Mouse (Mus musculus) MEL (cell line): ENCODE results near the gene Sec1.

Experiments
- BHLHE40 ChIP-seq: IDR thresholded peaks from 2 replicates; pipeline ENCODE4 v1.6.1; 2012; ENCODE audit warnings: low read depth, mild to moderate bottlenecking, inconsistent platforms, low read length, improper control_type of control experiment, borderline replicate concordance
- CTCF ChIP-seq, 3 experiments: IDR thresholded peaks in 2 of 3; conservative IDR thresholded peaks in 1 of 3; 2 replicates each; pipeline ENCODE4 v1.5.1; 2011 to 2012; ENCODE audit warnings: low read length in 3 of 3, low read depth in 2 of 3, mild to moderate bottlenecking in 2 of 3, improper control_type of control experiment in 1 of 3, inconsistent platforms in 1 of 3, mixed read lengths in 1 of 3, moderate library complexity in 1 of 3; ENCODE audit not compliant: control insufficient read depth in 1 of 3, insufficient read depth in 1 of 3, poor library complexity in 1 of 3, severe bottlenecking in 1 of 3
- KAT2A ChIP-seq: conservative IDR thresholded peaks from 2 replicates; pipeline ENCODE4 v1.6.1; 2012; ENCODE audit warnings: low read depth, low read length, improper control_type of control experiment, inconsistent platforms
- MEF2A ChIP-seq: IDR thresholded peaks from 2 replicates; pipeline ENCODE4 v1.6.1; 2014; ENCODE audit warnings: low read depth, mild to moderate bottlenecking, inconsistent platforms, low read length, improper control_type of control experiment; ENCODE audit not compliant: poor library complexity, insufficient replicate concordance, severe bottlenecking; ENCODE audit errors: extremely low read depth
- MXI1 ChIP-seq: IDR thresholded peaks from 2 replicates; pipeline ENCODE4 v1.6.1; 2011; ENCODE audit warnings: mild to moderate bottlenecking, low read depth, low read length, improper control_type of control experiment
- POLR2A ChIP-seq, 2 experiments: IDR thresholded peaks; 2 replicates each; pipeline ENCODE4 v1.6.1; 2011 to 2012; ENCODE audit warnings: low read length in 2 of 2, mild to moderate bottlenecking in 2 of 2, control low read depth in 1 of 2, improper control_type of control experiment in 1 of 2, low read depth in 1 of 2, moderate library complexity in 1 of 2; ENCODE audit not compliant: control insufficient read depth in 1 of 2, insufficient read depth in 1 of 2, poor library complexity in 1 of 2
- SIN3A ChIP-seq: IDR thresholded peaks from 2 replicates; pipeline ENCODE4 v1.6.1; 2012; ENCODE audit warnings: low read length, improper control_type of control experiment, inconsistent platforms
- TAL1 ChIP-seq: IDR thresholded peaks from 2 replicates; pipeline ENCODE4 v1.6.1; 2012; ENCODE audit warnings: mild to moderate bottlenecking, inconsistent platforms, low read length, moderate library complexity, mixed read lengths
- TBP ChIP-seq: IDR thresholded peaks from 2 replicates; pipeline ENCODE4 v1.8.0; 2011; ENCODE audit warnings: low read depth, low read length, improper control_type of control experiment
- USF2 ChIP-seq, 2 experiments: IDR thresholded peaks; 2 replicates each; pipeline ENCODE4 v1.6.1; 2011 to 2012; ENCODE audit warnings: improper control_type of control experiment in 2 of 2, low read length in 2 of 2, borderline replicate concordance in 1 of 2, inconsistent platforms in 1 of 2, low read depth in 1 of 2, mild to moderate bottlenecking in 1 of 2; ENCODE audit not compliant: insufficient read depth in 1 of 2

- TF ChIP-seq KAT2A (no peak), BHLHE40 (no peak), CTCF (IDR thresholded peaks at IDR 0.05 in 2 of 3, conservative IDR thresholded peaks at IDR 0.05 in 1 of 3; ENCODE audit: control insufficient read depth in 1 of 3, insufficient read depth in 1 of 3, low read depth in 2 of 3, low read length in 3 of 3, poor library complexity in 1 of 3, severe bottlenecking in 1 of 3) (no peak), MXI1 (no peak), MEF2A (no peak), TBP (no peak), TAL1 (no peak), POLR2A (IDR thresholded peaks at IDR 0.05; ENCODE audit: control insufficient read depth in 1 of 2, insufficient read depth in 1 of 2, low read depth in 1 of 2, low read length in 2 of 2, poor library complexity in 1 of 2) (no peak), USF2 (IDR thresholded peaks at IDR 0.05; ENCODE audit: borderline replicate concordance in 1 of 2, insufficient read depth in 1 of 2, low read depth in 1 of 2, low read length in 2 of 2) (no peak), SIN3A (no peak)
These were observed 55.4 kb downstream of the Sec1 start for GRCm38 (mm10) chr7:45638623-45639401.
